Mouse (Mus musculus) hindbrain, postnatal 0 days (tissue): ENCODE data around the gene Pprc1. TPM values are rescaled to one million over a fixed set of nuclear protein-coding genes. Genes with fewer than 3 reads are reported as not detected.

Source experiments
- ATAC-seq: fragments of 200-750 bp; cut with Nextera tagmentation; 2 replicates; pipeline ENCODE4 v1.8.0; 2017; ENCODE audit warnings: mild to moderate bottlenecking, moderate TSS enrichment, moderate library complexity
- DNase-seq: peaks from one replicate; pipeline ENCODE4 v3.0.0-alpha.2; 2015; ENCODE audit warnings: low spot score
- H3K27ac ChIP-seq: fragments of 300-500 bp; sonication (generic); 2 replicates; pipeline ENCODE4 v1.5.1; 2014; ENCODE audit warnings: mild to moderate bottlenecking
- H3K27me3 ChIP-seq: fragments of 300-500 bp; sonication (generic); 2 replicates; pipeline ENCODE4 v1.6.1; 2014; ENCODE audit warnings: low read length, mixed read lengths; ENCODE audit not compliant: insufficient read depth
- H3K36me3 ChIP-seq: fragments of 300-500 bp; sonication (generic); 2 replicates; pipeline ENCODE4 v1.6.1; 2014; ENCODE audit warnings: low read length, mixed read lengths; ENCODE audit not compliant: insufficient read depth
- H3K4me1 ChIP-seq: fragments of 300-500 bp; sonication (generic); 2 replicates; pipeline ENCODE4 v1.6.1; 2014; ENCODE audit warnings: antibody characterized with exemption, low read length, mixed read lengths; ENCODE audit not compliant: insufficient read depth
- H3K4me2 ChIP-seq: fragments of 300-500 bp; sonication (generic); 2 replicates; pipeline ENCODE4 v1.6.1; 2014; ENCODE audit warnings: low read depth, mild to moderate bottlenecking, low read length, moderate library complexity, mixed read lengths
- H3K4me3 ChIP-seq: fragments of 300-500 bp; sonication (generic); 2 replicates; pipeline ENCODE4 v1.5.1; 2014; ENCODE audit warnings: low read length
- H3K9ac ChIP-seq: fragments of 300-500 bp; sonication (generic); replicated peaks from 2 replicates; pipeline ENCODE4 v1.6.1; 2014; ENCODE audit warnings: mild to moderate bottlenecking, low read length, moderate library complexity, mixed read lengths
- H3K9me3 ChIP-seq: fragments of 300-500 bp; sonication (generic); 2 replicates; pipeline ENCODE4 v1.6.1; 2016; ENCODE audit warnings: low read length, mixed read lengths
- CTCF ChIP-seq: IDR thresholded peaks from 2 replicates; pipeline ENCODE4 v1.5.1; 2016; ENCODE audit warnings: antibody characterized with exemption, control low read depth, low read depth
- WGBS: fragments of 180-500 bp; shearing (Covaris S2); extraction: QIAGEN DNeasy Blood & Tissue Kit; methylation state at CpG from one replicate; pipeline ENCODE4 v1.1.7; 2014; 5-methylcytosine and 5-hydroxymethylcytosine counted together
- polyA plus RNA-seq: library from polyadenylated mRNA; unstranded; fragments of >200 nt; fragmentation: Nextera tagmentation; extraction: Ambion mirVana; gene quantifications from 2 replicates; pipeline ENCODE4 v1.2.1, GENCODE M21; 2015
- total RNA-seq: library from RNA; depleted of rRNA; stranded (reverse); fragments of >200 nt; gene quantifications from 2 replicates; pipeline ENCODE4 v1.2.3, GENCODE M21; 2014

Gene Pprc1
- total and polyA plus RNA-seq, 2 experiments from 2014 or later, result 9.0 to 9.3 TPM

GRCm38 (mm10) chr19:46091641-46092040 lies 47.0 kb downstream of the Pprc1 start:
- no peaks in the 10 kb centered on the region for H3K4me1 ChIP-seq
- no peak for DNase-seq
- no peak for TF ChIP-seq CTCF

DNA sequence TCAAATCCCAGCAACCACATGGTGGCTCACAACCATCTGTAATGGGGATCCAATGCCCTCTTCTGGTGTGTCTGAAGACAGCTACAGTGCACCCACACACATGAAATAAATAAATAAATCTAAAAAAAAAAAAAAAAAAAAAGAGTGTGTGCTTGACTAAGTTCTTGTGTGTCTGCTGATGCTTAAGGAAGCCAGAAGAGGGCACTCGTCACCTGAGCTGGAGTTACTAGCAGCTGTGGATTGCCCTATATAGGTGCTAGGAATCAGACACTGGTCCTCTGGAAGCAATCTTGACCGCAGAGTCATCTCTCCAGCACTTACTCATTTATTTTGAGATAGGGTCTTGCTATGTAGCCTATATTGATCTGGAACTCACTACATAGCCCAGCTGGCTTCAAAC lies 49.5 kb downstream of the Pprc1 start:
- H3K9ac ChIP-seq, result no peak overlapping the region
- ATAC-seq, result no peak
- no peak for TF ChIP-seq CTCF

More at GRCm38 (mm10) chr19:46091641-46092040, 47.0 kb downstream of the Pprc1 start:
- Histone ChIP-seq H3K9me3 (no peaks in the 10 kb centered on the region), H3K4me2 (no peak overlapping the region), H3K27me3 (no peaks in the 10 kb centered on the region), H3K4me3 (no peak overlapping the region), H3K36me3 (no peaks in the 10 kb centered on the region), H3K27ac (no peak overlapping the region), H3K9ac (no peak overlapping the region)
- no peak for ATAC-seq
- WGBS, result 91% methylated on average over 4 of the region's 4 CpGs

GRCm38 (mm10) chr19:46095291-46095690 lies 50.6 kb downstream of the Pprc1 start:
- Histone ChIP-seq H3K27ac (no peak overlapping the region), H3K36me3 (no peaks in the 10 kb centered on the region), H3K4me1 (no peaks in the 10 kb centered on the region), H3K4me2 (no peak overlapping the region), H3K9me3 (0 out of 2 replicates have a peak, but pooled peaks cover 2% of the 10 kb centered on the region), H3K27me3 (no peaks in the 10 kb centered on the region), H3K4me3 (no peak overlapping the region), H3K9ac (no peak overlapping the region)
- no peak for DNase-seq
- 87% methylated on average over 4 of the region's 4 CpGs for WGBS
- TF ChIP-seq CTCF, result no peak
- ATAC-seq, result no peak

More for the DNA sequence above, 49.5 kb downstream of the Pprc1 start:
- H3K27ac ChIP-seq, result no peak overlapping the region
- WGBS, result 98% methylated on average over 2 of the region's 2 CpGs
- no peaks in the 10 kb centered on the region for H3K4me1 ChIP-seq
- H3K4me2 ChIP-seq, result no peak overlapping the region
- no peak for DNase-seq
- no peak overlapping the region for H3K4me3 ChIP-seq
- no peaks in the 10 kb centered on the region for H3K36me3 ChIP-seq
- H3K9me3 ChIP-seq, result no peaks in the 10 kb centered on the region
- no peaks in the 10 kb centered on the region for H3K27me3 ChIP-seq

- H3K9me3 ChIP-seq, result 0 out of 2 replicates have a peak, but pooled peaks cover 2% of the 10 kb centered on the region
- H3K4me2 ChIP-seq, result no peak overlapping the region
- WGBS, result 90% methylated on average over 5 of the region's 5 CpGs
- H3K27me3 ChIP-seq, result no peaks in the 10 kb centered on the region
- no peak for DNase-seq
- TF ChIP-seq CTCF, result no peak
- no peak overlapping the region for H3K4me3 ChIP-seq
- H3K9ac ChIP-seq, result no peak overlapping the region
- H3K27ac ChIP-seq, result no peak overlapping the region
- H3K36me3 ChIP-seq, result no peaks in the 10 kb centered on the region
- ATAC-seq, result no peak
- no peaks in the 10 kb centered on the region for H3K4me1 ChIP-seq
Measured at GRCm38 (mm10) chr19:46096396-46096795, 51.7 kb downstream of the Pprc1 start.

DNA sequence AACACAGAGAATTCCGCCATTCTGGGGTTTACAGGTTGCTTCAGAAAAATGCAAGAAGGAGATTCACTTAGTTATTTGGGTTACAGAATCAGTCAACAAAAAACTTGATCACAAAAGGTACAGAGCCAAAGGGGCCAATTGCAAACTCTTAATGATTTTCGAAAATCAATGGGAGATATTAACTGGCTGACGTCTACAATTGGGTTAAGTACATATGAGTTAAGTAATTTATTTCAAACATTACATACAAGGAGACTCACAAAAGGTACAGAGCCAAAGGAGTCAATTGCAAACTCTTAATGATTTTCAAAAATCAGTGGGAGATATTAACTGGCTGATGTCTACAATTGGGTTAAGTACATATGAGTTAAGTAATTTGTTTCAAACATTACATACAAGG lies 54.9 kb downstream of the Pprc1 start:
- Histone ChIP-seq H3K9me3 (0 out of 2 replicates have a peak, but pooled peaks cover 2% of the 10 kb centered on the region), H3K27me3 (no peaks in the 10 kb centered on the region), H3K36me3 (no peaks in the 10 kb centered on the region), H3K4me3 (no peak overlapping the region), H3K4me1 (no peaks in the 10 kb centered on the region), H3K27ac (no peak overlapping the region), H3K4me2 (no peak overlapping the region), H3K9ac (no peak overlapping the region)
- WGBS, result 95% methylated on average over 3 of the region's 3 CpGs
- no peak for TF ChIP-seq CTCF
- no peak for ATAC-seq
- no peak for DNase-seq

DNA sequence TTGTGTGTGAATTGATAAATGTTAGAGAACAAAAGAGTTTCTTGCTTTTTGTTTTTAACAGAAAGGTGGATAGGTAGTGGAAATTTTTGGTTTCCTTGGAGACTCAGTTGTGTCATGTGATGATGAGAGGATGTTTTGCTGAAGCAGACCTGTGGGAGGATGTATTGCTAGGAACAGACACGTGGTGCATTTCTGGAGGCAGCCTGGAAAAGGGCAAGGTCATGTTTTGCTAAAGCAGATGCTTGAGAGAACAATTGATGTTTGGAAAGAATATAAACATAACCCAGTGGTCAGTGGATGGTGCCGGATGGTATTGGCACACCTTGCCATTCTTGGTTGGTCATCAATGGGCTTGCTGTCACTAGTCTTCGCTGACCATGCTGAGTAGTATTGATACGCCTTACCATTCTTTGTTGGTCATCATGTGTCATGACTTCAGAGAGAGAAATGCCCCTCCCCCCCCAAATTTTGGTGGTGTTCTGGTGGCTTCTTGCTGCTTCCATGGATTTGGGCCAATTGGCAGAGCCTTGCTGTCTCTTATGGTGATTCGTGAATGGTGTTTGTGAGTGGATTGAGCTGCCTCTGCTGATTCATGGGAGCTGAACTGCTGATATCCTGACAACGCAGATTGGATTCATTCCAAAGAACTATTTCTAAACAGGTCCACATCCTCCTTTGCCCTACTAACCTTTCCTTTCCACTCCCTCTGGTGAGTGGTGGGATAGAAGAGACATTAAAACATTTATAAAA lies 58.9 kb downstream of the Pprc1 start:
- H3K4me2 ChIP-seq, result no peak overlapping the region
- H3K27me3 ChIP-seq, result no peaks in the 10 kb centered on the region
- TF ChIP-seq CTCF, result no peak
- H3K36me3 ChIP-seq, result no peaks in the 10 kb centered on the region
- H3K9me3 ChIP-seq, result 0 out of 2 replicates have a peak, but pooled peaks cover 2% of the 10 kb centered on the region
- no peak for DNase-seq
- no peak overlapping the region for H3K27ac ChIP-seq
- H3K4me3 ChIP-seq, result no peak overlapping the region
- no peaks in the 10 kb centered on the region for H3K4me1 ChIP-seq
- no peak overlapping the region for H3K9ac ChIP-seq
- ATAC-seq, result no peak
- WGBS, result 79% methylated on average over 6 of the region's 6 CpGs

DNA sequence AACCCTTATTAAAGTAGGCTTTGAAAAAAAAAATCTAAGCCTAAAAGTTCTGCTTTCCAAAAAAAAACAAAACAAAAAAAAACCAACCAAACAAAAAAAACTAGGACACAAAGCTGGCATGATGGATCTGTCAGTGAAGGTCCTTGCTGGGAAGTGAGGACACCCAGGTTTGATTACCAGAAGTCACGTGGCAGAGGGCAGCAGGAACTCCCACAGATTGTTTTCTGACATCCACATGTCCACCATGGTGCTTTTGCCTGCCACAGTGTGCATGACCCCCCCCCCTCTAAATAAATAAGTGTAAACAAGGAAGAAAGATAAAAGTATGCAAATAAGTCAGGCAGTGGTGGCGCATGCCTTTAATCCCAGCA lies 59.5 kb downstream of the Pprc1 start:
- TF ChIP-seq CTCF, result no peak
- DNase-seq, result no peak
- no peaks in the 10 kb centered on the region for H3K4me1 ChIP-seq
- H3K36me3 ChIP-seq, result no peaks in the 10 kb centered on the region
- no peak overlapping the region for H3K4me3 ChIP-seq
- H3K27me3 ChIP-seq, result no peaks in the 10 kb centered on the region
- no peak overlapping the region for H3K4me2 ChIP-seq
- H3K9me3 ChIP-seq, result 0 out of 2 replicates have a peak, but pooled peaks cover 2% of the 10 kb centered on the region
- no peak for ATAC-seq
- no peak overlapping the region for H3K27ac ChIP-seq
- 90% methylated on average over 2 of the region's 2 CpGs for WGBS
- no peak overlapping the region for H3K9ac ChIP-seq
